Mouse (Mus musculus) limb, embryonic 10.5 days (tissue): ENCODE measurements around the gene Sox18. TPM values are rescaled to one million over a fixed set of nuclear protein-coding genes. Genes with fewer than 3 reads are reported as not detected.

Experiments used
- DNase-seq: peaks from one replicate; pipeline ENCODE4 v3.0.0-alpha.2; 2017; ENCODE audit warnings: low spot score
- H3K27ac ChIP-seq: fragments of 300-500 bp; sonication (generic); 2 replicates; pipeline ENCODE4 v1.5.1; 2016; ENCODE audit warnings: mild to moderate bottlenecking
- H3K27me3 ChIP-seq: fragments of 300-500 bp; sonication (generic); 2 replicates; pipeline ENCODE4 v1.6.1; 2016; ENCODE audit warnings: low read depth, mild to moderate bottlenecking; ENCODE audit not compliant: poor library complexity, severe bottlenecking
- H3K36me3 ChIP-seq: fragments of 300-500 bp; sonication (generic); 2 replicates; pipeline ENCODE4 v1.6.1; 2016; ENCODE audit warnings: mild to moderate bottlenecking, moderate library complexity
- H3K4me1 ChIP-seq: fragments of 300-500 bp; sonication (generic); 2 replicates; pipeline ENCODE4 v1.6.1; 2016
- H3K4me3 ChIP-seq: fragments of 300-500 bp; sonication (generic); 2 replicates; pipeline ENCODE4 v1.5.1; 2016; ENCODE audit warnings: mild to moderate bottlenecking, moderate library complexity
- H3K9me3 ChIP-seq: fragments of 300-500 bp; sonication (generic); replicated peaks from 2 replicates; pipeline ENCODE4 v1.6.1; 2016; ENCODE audit warnings: mild to moderate bottlenecking
- WGBS: fragments of 180-500 bp; shearing (Covaris S2); methylation state at CpG from one replicate; pipeline ENCODE4 v1.1.7; 2016; 5-methylcytosine and 5-hydroxymethylcytosine counted together
- polyA plus RNA-seq: library from polyadenylated mRNA; unstranded; fragments of >200 nt; fragmentation: Nextera tagmentation; extraction: Ambion mirVana; gene quantifications from 2 replicates; pipeline ENCODE4 v1.2.1, GENCODE M21; 2016

The Sox18 gene
- polyA plus RNA-seq = 25.9 and 27.9 TPM in 2 replicates

DNA sequence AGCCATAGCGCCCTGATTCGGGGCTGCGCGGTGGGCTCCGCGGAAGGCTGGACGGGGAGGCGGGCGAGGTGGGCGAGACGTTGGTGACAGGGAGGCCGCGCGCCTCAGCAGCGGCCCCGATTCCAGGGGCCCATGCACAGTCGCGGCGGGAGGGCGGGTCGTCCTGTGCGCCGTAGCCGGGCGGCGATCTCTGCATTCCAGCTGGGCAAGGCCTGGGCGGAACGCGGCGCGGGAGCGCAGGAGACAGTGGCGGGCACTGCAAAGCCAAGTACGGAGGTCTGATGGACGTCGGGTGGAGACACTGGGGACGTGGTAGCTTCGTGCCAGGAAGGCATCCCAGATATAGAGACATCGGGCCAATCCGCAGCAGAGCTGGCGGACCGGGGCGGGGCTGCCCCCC is at the start of gene Sox18:
Gene Sox18, minus strand, starts transcription at position 315 of the 400 bp plus-strand sequence.
- H3K27ac ChIP-seq = peak within 1 kb of the TSS; percentile 80
- H3K4me3 ChIP-seq = peak within 1 kb of the TSS; percentile 52
- under 1% methylated on average over 43 of the region's 43 CpGs for WGBS
- no peaks in the 10 kb centered on the region for H3K36me3 ChIP-seq
- peaks cover 80% of the 10 kb centered on the region for H3K27me3 ChIP-seq
- no peaks in the 10 kb centered on the region for H3K9me3 ChIP-seq
- no peak for DNase-seq
- H3K4me1 ChIP-seq = peaks cover 52% of the 10 kb centered on the region

DNA sequence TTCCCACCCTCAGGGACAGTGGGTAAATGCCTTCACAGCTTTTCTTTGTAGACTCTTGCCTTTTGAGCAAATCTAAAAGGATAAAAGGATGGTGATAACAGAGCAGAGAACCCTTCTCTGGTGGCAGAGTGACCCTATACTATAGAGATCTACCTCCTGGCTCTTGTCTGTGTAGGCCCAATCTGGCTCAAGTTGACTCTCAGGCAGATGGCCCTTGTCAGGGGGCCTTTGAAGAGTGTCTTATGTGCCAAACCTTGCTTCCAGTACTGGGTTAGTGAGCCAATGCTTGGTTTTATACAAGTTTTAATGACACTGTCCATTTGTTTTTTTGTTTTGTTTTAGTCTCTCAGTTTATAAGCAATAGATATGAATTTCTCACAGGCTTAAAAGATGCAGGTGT is 49.8 kb upstream of the Sox18 start:
- Histone ChIP-seq H3K27ac (no peak overlapping the region), H3K4me1 (no peaks in the 10 kb centered on the region), H3K36me3 (no peaks in the 10 kb centered on the region), H3K27me3 (no peaks in the 10 kb centered on the region), H3K4me3 (no peak overlapping the region), H3K9me3 (no peaks in the 10 kb centered on the region)
- DNase-seq = no peak

DNA sequence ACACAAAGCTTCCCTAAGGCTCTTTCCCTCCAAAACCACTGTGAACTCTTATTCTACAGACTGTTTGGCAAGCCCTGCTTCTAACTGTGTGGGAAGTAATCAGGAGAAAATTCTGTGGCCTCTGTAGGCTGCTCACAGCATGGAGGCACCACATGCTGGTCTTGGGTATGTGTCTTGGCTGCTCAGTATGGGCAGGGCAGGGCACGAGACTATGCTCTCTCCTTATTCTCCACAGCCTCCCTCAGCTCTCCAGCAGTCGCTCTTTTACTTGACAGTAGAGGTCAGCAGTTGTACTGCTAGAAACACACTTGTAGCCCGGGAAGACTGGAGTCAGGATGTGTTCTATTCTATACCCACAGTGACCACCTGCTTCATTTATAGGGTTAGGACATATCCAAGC is 48.6 kb upstream of the Sox18 start:
- WGBS = 46% methylated on average over 3 of the region's 3 CpGs
- H3K4me3 ChIP-seq = no peak overlapping the region
- H3K9me3 ChIP-seq = no peaks in the 10 kb centered on the region
- peaks cover 1% of the 10 kb centered on the region; the same call in 1 of the 2 replicates for H3K4me1 ChIP-seq
- no peak overlapping the region for H3K27ac ChIP-seq
- no peaks in the 10 kb centered on the region for H3K27me3 ChIP-seq
- no peaks in the 10 kb centered on the region for H3K36me3 ChIP-seq
- DNase-seq = no peak

DNA sequence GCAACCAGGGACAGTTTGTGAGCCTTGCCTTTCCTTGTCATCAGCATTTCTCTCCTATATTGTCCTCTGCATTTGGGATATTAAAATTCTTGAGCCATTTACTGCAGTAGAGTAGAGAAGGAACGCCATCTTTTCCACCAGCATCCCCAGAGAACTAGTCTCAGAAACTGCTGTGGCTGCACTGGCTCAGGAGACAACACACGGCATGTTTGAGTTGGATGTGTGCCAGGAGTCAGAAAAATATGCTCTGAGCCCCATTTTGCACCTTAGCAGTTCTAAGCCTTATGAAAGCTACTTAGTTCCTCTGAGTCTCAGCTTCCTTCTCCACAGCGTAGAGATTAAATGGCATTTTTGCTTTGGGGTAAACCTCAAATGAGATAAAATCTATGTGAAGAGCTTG is 45.6 kb upstream of the Sox18 start:
- H3K27ac ChIP-seq = no peak overlapping the region
- H3K27me3 ChIP-seq = no peaks in the 10 kb centered on the region
- 92% methylated on average over 3 of the region's 3 CpGs for WGBS
- H3K4me3 ChIP-seq = no peak overlapping the region
- no peak for DNase-seq
- H3K36me3 ChIP-seq = no peaks in the 10 kb centered on the region
- no peaks in the 10 kb centered on the region for H3K9me3 ChIP-seq
- peaks cover 4% of the 10 kb centered on the region; the same call in 1 of the 2 replicates for H3K4me1 ChIP-seq

DNA sequence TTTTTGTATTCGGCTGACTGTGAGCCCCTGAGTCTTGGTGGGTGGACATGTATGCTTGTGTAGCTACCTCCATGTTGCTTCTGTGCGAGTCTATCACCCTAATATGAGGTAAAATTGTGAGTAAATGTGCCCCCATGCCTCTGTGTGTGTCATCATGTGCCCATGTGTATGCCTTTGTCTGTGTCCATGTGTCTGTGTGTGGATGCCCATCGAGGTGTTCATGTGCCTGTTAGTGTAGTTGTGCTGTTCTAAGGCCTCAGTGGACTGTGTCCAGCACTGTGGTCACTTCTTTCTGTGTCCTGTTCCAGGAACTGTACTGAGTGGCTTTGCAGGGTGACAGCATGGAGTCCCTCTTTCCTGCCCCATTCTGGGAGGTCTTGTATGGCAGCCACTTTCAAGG is 43.9 kb upstream of the Sox18 start:
- H3K9me3 ChIP-seq = no peaks in the 10 kb centered on the region
- H3K4me1 ChIP-seq = peaks cover 4% of the 10 kb centered on the region; the same call in 1 of the 2 replicates
- WGBS = 85% methylated on average over 3 of the region's 3 CpGs
- no peaks in the 10 kb centered on the region for H3K36me3 ChIP-seq
- H3K27ac ChIP-seq = no peak overlapping the region
- H3K27me3 ChIP-seq = no peaks in the 10 kb centered on the region
- DNase-seq = no peak
- peak overlapping the region; percentile 33; the same call in 1 of the 2 replicates for H3K4me3 ChIP-seq

DNA sequence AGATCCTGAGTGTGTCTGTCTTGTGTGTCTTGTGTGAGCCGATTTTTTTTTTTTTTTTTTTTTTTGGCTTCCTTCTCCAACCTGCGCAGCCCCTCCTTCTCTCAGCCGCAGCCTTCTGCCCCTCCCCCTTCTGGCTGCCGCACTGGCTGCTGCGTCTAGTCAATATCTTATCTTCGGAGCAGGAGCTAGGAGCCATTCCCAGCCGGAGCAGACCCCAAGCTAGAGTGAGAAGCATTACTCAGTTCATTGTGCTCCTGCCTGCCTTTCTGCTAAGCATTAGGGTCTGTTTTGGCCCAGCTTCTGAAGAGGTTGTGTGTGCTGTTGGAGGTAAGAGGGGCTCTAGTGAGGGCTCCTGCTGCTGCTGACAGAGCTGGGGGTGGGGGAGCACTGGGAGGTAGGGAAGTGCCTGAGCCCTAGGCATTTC is 43.5 kb upstream of the Sox18 start, which contains the start of gene Oprl1:
Gene Oprl1, plus strand, starts transcription at position 114 of the 424 bp plus-strand sequence.
- Histone ChIP-seq H3K4me1 (peaks cover 4% of the 10 kb centered on the region; the same call in 1 of the 2 replicates), H3K27ac (no peak within 1 kb of the TSS), H3K36me3 (no peaks in the 10 kb centered on the region), H3K4me3 (peak within 1 kb of the TSS; percentile 33; the same call in 1 of the 2 replicates), H3K27me3 (no peaks in the 10 kb centered on the region), H3K9me3 (no peaks in the 10 kb centered on the region)
- WGBS = 2% methylated on average over 7 of the region's 7 CpGs
- no peak for DNase-seq

DNA sequence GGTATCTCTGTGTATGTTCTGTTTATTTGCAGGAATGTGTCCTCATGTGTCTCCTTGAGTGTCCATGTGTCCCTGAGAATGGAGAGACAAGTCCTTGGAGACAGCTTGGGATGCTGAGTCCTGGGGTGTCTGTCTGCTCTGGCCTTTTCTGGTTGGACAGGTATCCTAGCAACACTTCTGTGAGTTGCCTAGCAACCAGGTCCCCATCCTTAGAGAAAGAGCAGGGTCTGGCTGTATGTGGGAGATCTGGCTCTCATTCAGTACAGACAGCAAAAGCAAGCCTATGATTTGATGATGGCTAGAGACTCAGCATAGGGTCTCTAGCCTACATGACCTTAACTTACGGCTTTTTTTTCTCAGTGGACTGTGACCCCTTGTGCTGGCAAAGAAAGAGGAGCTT is 42.3 kb upstream of the Sox18 start:
- Histone ChIP-seq H3K27ac (no peak overlapping the region), H3K36me3 (no peaks in the 10 kb centered on the region), H3K27me3 (no peaks in the 10 kb centered on the region), H3K4me1 (peaks cover 4% of the 10 kb centered on the region; the same call in 1 of the 2 replicates), H3K4me3 (no peak overlapping the region), H3K9me3 (no peaks in the 10 kb centered on the region)
- 74% methylated on average over 1 of the region's 1 CpGs for WGBS
- DNase-seq = no peak

DNA sequence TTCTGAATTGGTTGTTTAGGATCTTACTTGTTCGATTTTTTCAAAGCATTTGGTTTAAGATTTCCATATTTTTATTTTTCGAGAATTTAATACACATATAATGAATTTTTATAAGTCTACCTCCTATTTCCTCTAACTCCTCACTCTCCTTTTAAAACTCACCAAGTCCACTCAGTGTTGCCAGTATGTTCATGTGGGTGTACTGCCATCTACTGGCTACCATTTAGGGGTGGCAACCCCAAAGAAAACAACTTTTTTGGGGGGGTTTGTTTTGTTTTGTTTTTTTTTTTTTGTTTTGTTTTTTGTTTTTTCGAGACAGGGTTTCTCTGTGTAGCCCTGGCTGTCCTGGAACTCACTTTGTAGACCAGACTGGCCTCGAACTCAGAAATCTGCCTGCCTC is 35.2 kb upstream of the Sox18 start:
- Histone ChIP-seq H3K4me3 (no peak overlapping the region), H3K27me3 (no peaks in the 10 kb centered on the region), H3K27ac (no peak overlapping the region), H3K9me3 (no peaks in the 10 kb centered on the region), H3K36me3 (no peaks in the 10 kb centered on the region), H3K4me1 (no peaks in the 10 kb centered on the region)
- no peak for DNase-seq
- 38% methylated on average over 4 of the region's 4 CpGs for WGBS

DNA sequence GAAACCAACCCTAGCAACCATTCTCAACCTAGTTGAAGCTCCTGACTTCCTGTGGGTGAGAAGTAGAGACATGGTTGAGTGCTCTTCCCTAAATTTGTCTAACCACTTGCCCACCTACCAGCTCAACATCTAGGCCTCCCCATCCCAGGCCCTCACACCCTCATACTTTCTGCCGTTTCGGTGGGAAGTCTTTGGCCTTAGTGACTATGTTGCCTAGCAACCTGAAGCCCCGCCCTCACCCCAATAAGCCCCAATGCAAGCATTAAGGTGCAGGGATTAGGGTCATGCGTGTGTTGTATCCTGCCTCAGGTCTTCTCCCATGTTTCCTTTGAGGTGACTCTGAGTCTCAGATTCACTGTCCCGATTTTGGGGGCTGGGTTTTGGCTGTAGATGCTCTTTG is 26.8 kb upstream of the Sox18 start, which contains the start of gene Lkaaear1:
Gene Lkaaear1, minus strand, starts transcription at position 202 of the 400 bp plus-strand sequence.
- H3K4me1 ChIP-seq = peaks cover 8% of the 10 kb centered on the region
- 52% methylated on average over 5 of the region's 5 CpGs for WGBS
- H3K9me3 ChIP-seq = no peaks in the 10 kb centered on the region
- H3K36me3 ChIP-seq = no peaks in the 10 kb centered on the region
- peaks cover 32% of the 10 kb centered on the region for H3K27me3 ChIP-seq
- no peak within 1 kb of the TSS for H3K4me3 ChIP-seq
- H3K27ac ChIP-seq = no peak within 1 kb of the TSS
- no peak for DNase-seq

DNA sequence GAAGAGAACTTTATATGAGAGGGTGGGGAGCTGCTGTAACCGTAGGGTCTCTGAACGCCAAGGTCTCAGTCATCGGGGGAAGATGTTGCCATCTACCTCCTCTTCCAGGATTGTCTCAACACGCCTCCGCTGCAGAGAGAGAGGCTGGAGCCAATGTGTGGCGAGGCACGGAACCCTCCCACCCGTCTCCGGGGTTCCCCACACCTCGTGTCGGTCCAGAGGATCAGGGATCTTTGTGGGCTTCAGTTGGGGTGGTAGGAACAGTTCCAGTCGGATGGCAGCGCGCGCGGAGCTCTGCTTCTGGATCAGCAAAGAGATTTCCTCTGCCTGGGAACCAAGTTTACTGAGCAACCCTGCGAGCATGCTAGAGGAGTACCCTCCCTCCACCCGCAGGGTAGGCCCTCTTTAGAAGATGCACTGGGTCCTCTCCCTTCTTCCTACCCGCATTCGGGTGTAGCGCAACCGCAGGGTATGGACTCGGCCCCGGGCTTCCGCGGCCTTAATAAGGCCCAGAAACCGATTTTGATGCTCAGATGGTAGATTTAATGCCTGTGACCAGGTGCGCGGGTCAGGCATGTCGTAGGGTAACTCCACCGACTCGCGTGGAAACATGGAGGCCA is 25.5 kb upstream of the Sox18 start:
- H3K4me1 ChIP-seq = peaks cover 21% of the 10 kb centered on the region
- no peak overlapping the region for H3K27ac ChIP-seq
- WGBS = 66% methylated on average over 33 of the region's 33 CpGs
- no peak for DNase-seq
- H3K4me3 ChIP-seq = no peak overlapping the region
- H3K36me3 ChIP-seq = no peaks in the 10 kb centered on the region
- peaks cover 32% of the 10 kb centered on the region for H3K27me3 ChIP-seq
- H3K9me3 ChIP-seq = no peaks in the 10 kb centered on the region

DNA sequence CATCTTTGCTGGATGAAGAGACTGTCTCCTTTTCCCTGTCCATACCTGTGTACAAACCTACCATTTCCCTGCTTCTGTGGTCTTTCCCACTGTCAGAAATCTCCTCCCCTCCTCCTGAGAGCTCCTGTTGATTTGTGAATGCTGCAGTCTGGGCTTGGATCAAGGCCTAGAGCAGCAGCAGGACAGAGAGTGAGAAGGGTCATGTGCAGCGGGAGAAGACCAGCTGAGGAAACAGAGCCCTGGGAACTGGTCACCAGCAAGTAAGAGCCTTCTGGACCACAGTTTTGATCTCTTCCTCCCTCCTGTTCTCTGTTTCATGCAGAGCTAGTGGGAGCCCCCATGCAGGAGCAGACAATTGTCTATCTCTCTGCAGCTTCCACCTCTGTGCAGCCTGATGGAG is 24.3 kb upstream of the Sox18 start:
- Histone ChIP-seq H3K4me1 (peaks cover 30% of the 10 kb centered on the region), H3K9me3 (no peaks in the 10 kb centered on the region), H3K4me3 (no peak overlapping the region), H3K36me3 (peaks cover 8% of the 10 kb centered on the region), H3K27ac (no peak overlapping the region), H3K27me3 (peaks cover 32% of the 10 kb centered on the region)
- DNase-seq = no peak
- WGBS = 87% methylated on average over 1 of the region's 1 CpGs

DNA sequence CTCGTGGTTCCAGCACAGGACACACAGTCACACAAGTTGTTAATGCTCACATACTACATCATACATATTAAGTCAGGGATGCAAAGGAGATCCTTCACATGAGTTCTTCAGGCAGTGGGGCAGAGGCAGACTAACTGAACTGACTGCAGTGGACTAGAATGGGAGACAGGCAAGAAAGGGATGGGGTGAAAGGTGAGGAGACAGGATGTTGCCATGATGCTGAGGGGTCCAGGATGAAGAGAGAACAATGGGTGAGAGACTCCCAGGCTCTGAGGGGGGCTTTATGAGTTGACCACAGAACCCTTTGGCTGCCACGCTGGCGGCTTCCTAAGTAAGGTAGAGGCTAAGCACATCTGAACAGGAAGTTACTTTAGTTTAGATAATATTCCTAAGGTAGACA is 23.1 kb upstream of the Sox18 start:
- H3K9me3 ChIP-seq = no peaks in the 10 kb centered on the region
- H3K27ac ChIP-seq = peak overlapping the region; percentile 92; the same call in 1 of the 2 replicates
- H3K4me3 ChIP-seq = peak overlapping the region; percentile 77
- peaks cover 32% of the 10 kb centered on the region for H3K27me3 ChIP-seq
- DNase-seq = no peak
- WGBS = 87% methylated on average over 3 of the region's 3 CpGs
- H3K4me1 ChIP-seq = peaks cover 31% of the 10 kb centered on the region
- H3K36me3 ChIP-seq = peaks cover 20% of the 10 kb centered on the region

DNA sequence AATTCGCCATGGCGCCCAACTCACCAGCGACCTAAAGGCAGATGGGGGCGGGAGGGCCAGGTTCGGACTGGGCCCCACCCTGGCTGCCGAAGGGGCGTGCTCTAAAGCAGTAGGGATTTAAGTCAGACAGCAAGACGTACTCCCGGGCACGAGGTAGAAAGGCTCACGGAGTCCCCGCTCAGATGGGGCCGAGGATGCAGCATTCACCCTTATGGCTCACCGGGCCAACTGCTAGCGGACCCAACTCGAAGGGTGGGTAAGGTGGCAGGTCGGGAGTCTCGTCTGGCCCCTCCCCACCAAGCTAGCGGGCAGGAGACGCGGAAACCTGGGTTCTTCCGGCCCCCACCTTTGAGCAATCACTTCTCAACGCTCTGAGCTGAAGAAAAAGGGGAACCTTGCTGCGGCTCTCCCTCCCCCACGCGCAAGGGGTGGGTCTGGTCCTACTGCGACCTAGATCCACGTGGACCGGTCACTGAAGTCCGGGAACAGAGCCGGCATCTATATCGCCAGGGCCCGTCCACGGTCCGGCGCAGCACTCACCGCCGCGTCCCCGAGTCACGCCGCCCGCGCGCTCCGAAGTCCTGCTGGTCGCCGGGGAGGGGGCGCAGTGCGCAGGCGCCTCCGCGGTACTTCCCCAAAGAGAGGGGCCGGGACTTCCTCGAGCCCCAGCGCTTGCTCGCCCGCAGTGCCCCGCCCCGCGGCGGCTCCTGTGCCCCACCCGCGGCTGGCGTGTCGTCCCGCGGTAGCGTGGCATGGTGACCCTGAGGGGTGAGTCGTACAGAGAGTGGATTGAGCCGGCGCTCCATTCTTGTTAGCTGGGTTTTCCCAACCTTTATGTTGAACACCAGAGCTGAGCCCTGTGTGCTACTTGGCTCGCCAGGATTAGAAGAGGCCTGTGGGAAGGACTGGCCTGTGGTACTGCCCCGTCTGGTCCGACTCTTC is 22.2 kb upstream of the Sox18 start, which contains the start of gene Rgs19:
Gene Rgs19, minus strand, starts transcription at position 639 of the 942 bp plus-strand sequence.
- Histone ChIP-seq H3K36me3 (peaks cover 29% of the 10 kb centered on the region), H3K27ac (peak within 1 kb of the TSS; percentile 92), H3K4me3 (peak within 1 kb of the TSS; percentile 77), H3K27me3 (peaks cover 32% of the 10 kb centered on the region), H3K9me3 (no peaks in the 10 kb centered on the region), H3K4me1 (peaks cover 31% of the 10 kb centered on the region)
- WGBS = under 1% methylated on average over 72 of the region's 75 CpGs
- DNase-seq = peak; percentile 87
